Mouse (Mus musculus): ENCODE data around the gene P4ha2.

The P4ha2 gene

DNA sequence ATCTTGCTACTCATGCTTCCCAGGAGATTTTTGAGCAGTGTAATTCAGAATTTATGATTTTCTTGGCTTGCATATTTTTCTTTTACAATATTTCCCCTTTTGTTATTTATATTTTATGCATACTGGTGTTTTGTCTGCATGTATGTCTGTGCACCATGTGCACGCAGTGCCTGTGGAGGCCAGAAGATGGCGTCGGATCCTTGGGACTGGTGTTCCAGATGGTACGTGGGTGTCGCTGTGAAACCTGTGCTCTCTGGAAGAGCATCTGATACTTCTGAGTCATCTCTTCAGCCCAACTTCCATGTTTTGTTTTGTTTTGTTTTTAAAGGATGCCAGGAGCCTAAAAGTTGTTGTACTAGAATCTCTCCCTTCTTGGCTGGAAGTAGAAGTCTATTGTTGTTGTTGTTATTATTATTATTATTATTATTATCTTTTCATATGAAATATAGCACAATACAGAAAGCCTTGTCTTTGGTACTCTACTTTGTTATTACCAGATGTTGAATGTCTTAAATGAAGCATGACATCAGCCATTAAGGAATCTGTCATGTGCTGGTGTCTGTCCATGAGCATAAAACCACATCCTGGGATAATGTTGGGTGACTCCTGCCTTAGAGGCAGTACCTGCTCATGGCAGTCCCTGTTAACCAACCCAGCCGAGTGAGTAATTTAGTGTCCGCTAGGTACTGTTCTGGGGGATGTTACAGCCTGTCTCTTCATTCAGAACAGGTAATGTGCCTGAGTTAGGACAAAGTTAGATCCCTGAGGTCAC lies 41.5 kb downstream of the P4ha2 start:
- DNase-seq: no peak

GRCm38 (mm10) chr11:54144886-54145285 lies 45.0 kb downstream of the P4ha2 start:
- DNase-seq: peak; percentile 77

DNA sequence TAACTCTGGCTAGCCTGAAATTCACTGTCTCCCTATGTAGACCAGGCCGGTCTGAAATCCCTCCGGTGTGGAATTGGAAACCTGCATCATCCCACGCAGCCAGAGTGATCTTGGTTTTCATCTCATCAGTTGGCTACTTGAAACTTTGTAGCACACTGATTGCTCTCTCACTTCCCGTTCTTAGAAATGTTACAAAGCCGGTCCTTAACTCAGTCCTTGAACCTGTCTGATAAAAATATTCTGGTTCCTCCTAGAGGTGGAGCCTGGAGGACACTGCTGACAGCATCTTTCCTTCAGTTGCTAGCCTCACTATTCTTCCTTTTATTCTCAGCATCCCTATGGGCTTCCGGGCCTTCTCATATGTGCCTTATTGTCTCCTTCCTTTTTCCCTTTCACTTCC lies 46.1 kb downstream of the P4ha2 start:
- DNase-seq: no peak

DNA sequence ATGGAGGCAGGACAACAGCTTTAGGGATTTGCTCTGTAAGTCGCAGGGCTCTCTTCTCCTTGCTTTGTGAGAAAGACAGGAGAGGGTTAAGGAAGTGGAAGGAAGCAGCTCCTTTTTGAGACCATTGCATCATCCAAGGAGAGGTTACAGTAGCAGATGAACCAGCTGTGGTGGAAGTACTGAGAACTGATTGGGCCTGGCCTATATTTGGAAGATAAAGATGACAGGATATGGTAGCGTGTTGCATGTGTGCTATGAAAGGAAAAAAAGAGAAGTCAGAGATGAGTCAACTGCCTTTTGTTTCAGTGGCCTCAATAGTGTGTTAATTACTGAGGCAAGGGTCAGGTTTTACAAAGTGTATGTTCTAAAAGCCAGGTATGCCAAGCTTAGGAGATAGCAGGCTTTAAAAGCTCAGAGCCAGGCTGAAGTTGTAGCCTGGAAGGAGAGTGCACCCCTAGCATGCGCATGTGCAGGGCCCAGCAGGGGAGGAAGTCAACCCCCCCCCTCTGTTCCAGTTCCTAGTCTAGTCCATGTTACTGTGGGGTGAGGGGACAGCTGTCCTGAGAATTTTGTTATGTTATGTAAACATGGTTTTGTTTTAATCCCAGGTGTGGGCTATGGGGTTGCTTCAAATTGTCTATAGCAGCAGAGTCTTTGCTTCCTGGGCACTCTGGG lies 50.0 kb downstream of the P4ha2 start:
- DNase-seq: no peak

GRCm38 (mm10) chr11:54151141-54151540 lies 51.2 kb downstream of the P4ha2 start:
- no peak for DNase-seq

- no peak for DNase-seq
Observed at GRCm38 (mm10) chr11:54152957-54153356, 53.1 kb downstream of the P4ha2 start.

- DNase-seq: no peak
Observed at GRCm38 (mm10) chr11:54155864-54156263, 56.0 kb downstream of the P4ha2 start.

DNA sequence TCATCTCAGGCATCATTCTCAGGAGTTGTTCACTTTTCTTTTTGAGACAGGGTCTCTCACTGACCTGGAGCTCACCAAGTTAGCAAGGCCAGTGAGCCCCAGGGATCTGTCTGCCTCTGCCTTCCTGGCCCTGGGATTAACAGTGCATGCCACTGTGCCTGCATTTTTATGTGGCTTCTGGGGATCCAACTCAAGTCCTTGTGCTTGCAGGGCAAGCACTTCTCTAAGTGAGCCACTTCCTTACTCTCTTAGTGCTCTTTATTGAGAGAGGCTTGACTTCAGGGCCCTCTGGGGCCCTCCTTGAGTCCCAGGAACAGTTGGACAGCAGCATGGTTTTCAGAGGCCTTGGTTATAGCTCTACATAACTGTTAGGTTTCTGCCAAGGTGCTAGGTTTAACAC lies 56.6 kb downstream of the P4ha2 start:
- no peak for DNase-seq

DNA sequence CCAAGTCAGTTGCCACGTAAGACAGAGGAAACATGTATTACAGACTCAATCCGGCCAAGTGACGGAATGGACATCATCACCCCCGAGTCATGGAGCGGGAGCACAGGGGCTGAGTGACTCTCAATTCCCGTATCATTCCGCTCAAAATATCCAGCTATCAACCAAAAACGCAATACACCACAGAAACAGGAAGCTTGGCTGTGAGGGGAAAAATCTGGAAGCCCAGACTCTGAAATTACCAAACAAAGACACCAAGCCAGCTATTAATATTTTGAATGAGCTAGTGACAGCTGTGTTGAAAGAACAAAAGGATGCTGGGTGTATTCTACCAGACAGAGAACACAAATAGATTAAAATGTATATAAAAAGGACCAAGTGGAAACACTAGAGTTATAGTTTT lies 57.7 kb downstream of the P4ha2 start:
- no peak for DNase-seq

- no peak for DNase-seq
Observed at GRCm38 (mm10) chr11:54160435-54160834, 60.5 kb downstream of the P4ha2 start.

GRCm38 (mm10) chr11:54160920-54161319 lies 61.0 kb downstream of the P4ha2 start:
- no peak for DNase-seq

- no peak for DNase-seq
Observed at GRCm38 (mm10) chr11:54161514-54161913, 61.6 kb downstream of the P4ha2 start.

DNA sequence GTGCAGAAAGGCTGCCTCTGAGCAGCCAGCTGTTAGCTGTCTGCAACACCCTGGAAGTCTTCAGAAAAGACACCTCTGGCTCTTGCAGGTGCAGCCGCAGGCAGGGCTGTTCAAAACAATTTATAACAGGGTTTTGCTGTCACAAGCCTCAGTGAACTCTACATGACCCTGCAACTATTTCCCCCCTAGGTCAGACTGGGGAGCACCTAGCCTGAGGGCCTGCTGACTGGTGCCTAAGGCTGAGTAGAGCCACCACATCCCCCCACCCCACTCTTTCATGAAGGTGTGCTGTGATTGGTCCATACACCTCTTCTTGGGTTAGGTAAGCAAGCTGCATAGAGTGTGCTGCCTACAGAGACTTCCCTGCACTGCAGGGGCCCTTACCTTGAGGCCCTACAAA lies 63.1 kb downstream of the P4ha2 start:
- DNase-seq: peak; percentile 24

GRCm38 (mm10) chr11:54169432-54170295 lies 69.8 kb downstream of the P4ha2 start:
- no peak for DNase-seq

DNA sequence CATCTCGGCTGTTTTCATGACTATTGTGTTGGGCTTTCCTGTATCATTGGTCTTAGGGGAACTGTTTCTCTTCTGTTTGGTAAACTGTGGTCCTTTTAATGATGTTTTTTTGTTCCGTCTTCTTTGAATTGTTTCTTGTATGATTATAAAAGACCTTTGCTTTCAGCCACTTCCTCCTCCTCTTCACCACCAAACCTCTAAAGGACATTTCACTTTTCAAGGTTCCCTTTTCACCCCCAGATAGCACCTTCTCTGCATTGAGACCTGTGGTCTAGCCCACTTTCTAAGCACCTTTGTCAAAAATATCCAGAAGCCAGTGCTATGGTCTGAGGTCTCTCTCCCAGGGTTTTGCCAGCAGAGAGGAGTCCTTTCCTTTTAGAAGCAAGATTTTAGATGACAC lies 71.3 kb downstream of the P4ha2 start:
- DNase-seq: no peak

DNA sequence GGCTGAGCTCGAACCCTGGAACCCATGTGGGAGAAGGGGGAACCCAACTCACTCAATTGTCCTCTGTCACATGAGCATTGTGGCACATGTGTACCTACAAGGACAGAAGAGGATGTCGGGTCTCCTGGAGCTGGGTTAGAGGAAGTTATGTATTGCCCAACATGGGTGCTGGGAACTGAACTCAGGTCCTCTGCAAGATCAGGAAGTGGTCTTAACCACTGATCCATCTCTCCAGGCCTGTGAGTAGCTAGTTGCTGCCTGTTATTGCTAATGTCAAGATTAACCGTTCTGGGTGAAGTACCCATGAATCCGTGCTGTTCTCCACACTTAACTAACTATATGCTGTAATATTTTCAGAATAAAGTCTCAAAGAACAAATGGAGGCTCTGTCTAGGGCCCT lies 74.3 kb downstream of the P4ha2 start:
- DNase-seq: no peak

- no peak for DNase-seq
Observed at GRCm38 (mm10) chr11:54174877-54175276, 75.0 kb downstream of the P4ha2 start.
